Mouse (Mus musculus) layer of hippocampus, postnatal 36 days (tissue): ENCODE results near the gene Zfp61. TPM values are rescaled to one million over a fixed set of nuclear protein-coding genes. Genes with fewer than 3 reads are reported as not detected.

Experiments used
- DNase-seq, 2 experiments: peaks; one replicate each; pipeline ENCODE4 v3.0.0; 2022
- total RNA-seq, 2 experiments: library from RNA; stranded (reverse); gene quantifications; 2 replicates each; pipeline ENCODE4 v1.2.3; 2021

The Zfp61 gene
- 10 to 100 TPM; 23.6 to 25.6 TPM for total RNA-seq

DNA sequence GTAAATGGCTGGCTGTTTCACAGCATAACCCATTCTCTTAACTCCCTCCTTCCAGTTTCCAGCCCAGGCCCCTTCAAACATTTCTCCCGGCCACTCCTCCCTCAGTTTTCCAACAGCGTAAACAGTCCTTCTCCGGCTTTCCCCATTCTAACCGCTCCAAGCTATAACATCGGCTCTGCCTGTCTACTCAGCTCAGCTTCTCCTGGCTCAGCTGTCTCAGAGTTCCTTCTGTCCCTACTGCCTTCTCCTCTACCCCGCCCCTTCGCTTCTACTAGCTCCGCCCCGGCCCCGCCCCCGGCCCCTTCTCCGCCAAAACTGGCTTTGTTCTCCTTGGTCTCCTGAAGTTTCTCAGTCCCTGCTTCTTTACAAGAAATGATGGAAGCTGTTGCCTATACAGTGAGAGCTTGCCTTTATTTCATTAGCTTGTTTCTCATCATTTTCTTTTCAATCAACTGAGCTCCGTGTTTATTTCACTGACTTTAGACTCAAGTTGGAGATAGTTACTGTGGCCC, at the start of gene Zfp61:
Zfp61 (minus strand) TSS at position 462 of the 512 bp plus-strand sequence.
- no peak for DNase-seq

DNA sequence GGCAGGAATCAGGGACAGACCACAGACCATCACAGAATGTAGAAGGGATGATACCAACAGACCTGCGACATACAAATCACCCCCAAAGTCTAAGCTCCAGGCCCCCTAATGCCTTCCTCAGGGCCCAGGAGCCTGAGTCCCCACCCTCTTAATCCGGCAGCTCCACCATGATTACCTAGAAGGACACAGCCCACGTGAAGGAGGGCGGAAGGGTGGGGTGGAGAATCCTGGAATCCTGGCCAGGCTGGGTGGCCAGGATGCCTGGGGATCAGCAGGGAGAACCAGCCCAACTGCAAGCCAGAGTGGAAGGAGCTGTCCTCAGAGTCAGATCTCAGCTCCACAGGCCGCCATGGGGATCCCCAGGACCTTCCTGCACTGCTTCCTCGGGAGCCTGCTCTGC, 47.9 kb upstream of the Zfp61 start, which contains the start of gene Lypd5:
Lypd5 (plus strand) TSS at position 301 of the 400 bp plus-strand sequence.
- no peak for DNase-seq

DNA sequence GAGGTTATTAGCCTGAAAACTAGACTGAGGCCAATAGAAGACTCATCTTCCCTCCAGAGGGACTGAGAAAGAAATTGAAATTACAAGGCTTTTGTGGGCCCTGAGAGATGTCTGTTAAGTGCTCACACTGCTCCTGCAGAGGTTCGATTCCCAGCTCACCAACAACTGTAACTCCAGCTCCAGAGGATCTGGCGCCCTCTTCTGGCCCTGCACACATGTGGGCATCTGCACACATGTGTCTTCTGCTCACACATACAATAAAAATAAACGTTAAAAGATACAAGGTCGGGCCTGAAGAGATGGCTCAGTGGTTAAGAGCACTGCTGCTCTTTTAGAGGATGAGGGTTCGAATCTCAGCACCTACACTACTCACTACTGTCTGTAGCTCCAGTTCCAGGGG, 45.4 kb upstream of the Zfp61 start:
- no peak for DNase-seq

DNA sequence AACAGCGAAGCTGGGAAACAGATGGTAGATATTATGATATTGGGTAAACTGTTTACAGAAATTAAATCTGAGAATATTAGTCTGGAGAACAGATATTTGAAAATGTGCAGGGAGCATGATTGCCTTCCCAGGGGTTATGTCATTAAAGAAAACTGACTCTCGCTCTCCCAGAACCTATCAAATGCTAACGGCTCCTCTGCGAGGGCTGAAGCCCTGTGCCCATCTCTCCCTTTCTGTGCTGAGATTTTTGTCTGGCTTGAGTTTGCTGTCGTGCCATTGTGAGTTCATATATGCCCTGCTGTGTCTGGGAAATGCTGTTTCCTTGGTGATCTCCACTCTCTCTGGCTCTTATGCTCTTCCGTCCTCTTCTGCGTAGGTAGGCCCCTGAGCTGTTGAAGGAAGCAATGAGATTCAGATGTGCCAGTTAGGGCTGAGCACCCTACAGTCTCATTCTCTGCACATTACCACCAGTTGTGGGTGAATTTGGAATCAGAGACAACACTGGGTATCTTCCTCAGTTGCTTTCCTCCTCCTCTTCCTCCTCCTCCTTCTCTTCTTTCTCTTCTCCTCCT, 42.8 kb upstream of the Zfp61 start:
- peak in 1 of 2 experiments; percentile 14 for DNase-seq

DNA sequence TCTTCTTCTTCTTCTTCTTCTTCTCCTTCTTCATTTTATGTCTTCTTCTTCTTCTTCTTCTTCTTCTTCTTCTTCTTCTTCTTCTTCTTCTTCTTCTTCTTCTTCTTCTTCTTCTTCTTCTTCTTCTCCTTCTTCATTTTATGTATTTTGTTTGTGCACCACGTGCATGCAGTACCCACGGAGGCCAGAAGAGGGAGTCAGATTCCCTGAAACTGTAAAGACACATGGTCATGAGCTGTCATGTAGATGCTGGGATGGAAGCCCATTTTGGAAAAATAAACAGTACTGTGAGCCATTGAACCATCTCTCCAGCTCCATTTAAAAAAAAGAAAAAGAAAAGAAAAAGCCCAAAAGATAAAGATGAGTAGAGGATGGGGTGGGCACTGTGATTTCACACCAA, 37.2 kb upstream of the Zfp61 start:
- DNase-seq, result no peak

DNA sequence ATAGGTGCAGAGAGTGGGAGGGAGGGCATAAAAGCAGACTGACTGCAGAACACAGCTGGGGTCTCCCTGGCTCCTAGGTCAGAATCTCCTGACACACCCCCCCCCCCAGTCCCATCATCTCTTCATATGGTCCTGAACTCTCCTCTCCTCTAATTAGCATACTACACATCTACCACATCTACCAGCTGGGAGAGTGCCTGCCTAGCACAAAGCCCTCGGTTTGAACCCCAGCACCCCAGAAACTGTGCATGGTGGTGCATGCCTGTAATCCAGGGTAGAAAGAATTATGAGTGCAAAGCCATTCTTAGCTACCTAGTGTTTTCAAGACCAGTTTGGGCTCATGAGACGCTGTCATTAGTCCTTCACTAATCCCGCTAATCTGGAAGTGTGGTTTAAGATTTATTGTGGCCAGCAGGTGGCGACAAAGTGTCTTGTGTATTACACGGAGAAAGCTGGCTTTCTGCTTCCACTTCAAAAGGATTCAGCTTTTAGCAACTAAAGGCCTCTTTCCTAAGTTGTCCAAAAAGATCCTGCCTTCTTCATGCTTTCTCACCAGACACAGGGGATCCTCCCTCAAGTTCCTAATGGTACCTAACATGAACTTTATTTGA, 34.8 kb upstream of the Zfp61 start:
- peak; percentile 33 to 56 for DNase-seq

DNA sequence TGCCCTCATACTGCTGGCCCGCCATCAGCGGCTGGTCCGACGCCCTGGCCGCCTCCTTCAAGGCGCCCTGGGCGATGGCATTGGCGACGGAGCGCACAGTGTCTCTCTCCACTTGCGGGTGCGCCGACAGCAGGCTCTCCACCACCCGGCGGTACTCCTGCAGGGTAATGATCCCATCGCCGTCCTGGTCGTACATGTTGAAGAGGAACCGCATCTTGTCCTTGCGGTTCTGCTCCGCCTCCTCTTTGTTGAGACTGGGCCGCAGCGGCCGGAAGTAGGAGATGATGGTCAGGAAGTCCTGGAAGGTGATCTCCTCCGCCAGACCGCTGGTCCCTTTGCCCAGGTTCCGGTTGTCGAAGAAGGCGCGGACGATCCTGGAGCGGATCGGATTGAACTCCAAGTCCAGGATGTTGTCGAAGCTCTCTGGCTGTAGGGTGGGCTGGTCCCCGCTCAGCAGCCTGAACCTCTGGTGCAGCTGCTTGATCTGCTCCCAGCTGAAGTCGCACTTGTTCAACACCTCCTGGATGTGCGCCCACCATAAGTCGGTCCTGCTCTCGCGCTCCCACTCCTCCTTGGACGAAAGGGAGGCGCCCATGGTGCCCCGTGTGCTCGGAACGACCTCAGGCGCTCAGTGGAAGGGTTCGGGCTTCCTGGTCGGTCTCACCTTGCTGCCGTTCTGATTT, 32.4 kb upstream of the Zfp61 start, which contains the start of gene Tescl:
Tescl (minus strand) TSS at position 633 of the 683 bp plus-strand sequence.
- no peak for DNase-seq

DNA sequence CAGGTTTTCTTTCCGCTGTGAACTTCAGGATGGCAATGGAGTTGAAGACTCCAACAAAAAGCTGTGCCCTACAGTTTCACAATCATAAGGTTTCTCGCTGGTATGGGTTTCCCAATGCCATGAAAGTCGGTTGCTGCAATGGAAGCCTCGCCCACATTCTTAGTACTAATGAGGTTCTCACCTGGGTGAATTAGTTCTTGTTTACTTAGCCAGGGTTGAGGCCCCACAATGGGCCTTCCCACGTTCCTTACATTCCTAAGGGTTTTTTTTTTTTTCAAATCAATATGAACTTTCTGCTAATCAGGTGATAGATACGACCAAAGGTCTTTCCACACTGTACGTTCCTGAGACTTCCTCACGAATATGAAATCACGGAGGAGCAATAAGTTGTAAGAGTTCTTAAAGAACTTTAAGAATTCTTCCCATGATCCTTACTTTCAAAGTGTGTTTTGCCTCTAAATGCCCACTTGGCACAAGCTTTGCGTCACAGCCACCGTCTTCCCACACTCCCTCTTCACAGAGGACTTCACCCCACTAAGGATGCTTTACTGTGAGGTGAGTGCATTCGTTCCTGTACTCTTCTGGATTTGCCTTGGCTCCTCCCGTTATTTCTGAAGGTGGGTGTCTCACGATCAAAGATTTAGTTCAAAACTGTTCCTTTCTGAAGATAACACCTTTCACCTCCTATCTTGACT, 26.4 kb upstream of the Zfp61 start:
- no peak for DNase-seq

DNA sequence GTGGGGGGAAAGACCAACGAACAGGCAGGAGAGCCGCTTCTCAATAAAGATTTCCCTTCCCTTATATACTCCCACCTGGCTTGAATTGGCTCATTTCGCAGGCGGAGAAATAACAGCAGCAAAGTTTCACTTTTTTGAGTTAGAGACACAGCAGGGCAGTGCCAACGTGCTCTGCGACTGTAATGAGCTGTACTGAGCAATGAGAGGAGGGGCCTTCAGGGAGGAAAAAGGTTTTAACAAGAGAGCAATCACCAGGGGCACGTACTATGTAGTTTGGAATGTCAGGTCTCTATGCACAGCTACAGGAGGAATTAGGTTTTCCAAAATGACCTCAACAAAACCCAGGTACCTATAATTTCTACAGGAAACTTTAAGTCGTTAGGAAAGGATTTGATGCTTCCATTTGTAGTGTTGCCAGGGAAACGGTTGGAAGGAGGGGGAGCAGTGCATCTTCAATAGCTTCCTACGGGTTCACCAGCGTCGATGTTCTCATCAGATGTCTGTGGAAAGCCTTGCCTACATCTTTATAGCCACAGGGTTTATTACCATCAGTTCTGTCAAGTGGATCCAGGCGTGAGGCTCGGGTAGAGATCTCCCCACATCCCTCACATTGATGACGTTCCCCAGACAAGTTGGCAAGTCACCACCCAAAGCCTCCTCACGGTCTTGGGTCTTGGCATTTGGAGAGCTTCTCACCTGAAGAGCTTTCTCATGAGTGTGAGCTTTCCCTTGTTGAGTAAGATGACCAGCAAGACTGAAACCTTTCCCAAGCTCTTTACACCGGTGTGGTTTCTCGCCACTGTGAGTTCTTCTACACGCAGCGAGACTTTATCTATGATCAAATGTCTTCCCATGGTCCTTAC, 25.5 kb upstream of the Zfp61 start:
- DNase-seq, result no peak

DNA sequence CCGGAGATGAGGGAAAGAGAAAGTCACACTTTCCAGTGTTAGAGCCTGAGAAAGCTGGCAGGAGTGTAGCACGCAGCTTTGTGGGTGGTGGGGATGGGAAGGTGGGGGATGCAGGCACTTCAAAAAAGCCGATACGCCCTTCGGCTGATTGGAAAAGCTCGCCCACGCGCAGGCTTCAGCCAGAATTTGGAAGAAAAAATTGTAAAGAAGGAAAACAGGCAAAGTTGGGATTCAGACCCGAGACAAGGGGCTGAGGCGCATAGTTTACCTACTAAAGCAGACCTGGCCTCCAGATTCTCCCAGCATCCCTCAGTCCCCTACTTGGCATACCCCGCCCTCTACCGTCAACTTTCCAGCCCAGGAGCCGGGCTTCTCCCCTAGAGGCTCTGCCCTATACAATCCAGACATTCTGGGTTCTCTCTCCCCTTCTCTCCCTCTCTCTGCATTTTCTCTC, 24.7 kb upstream of the Zfp61 start:
- peak in 1 of 2 experiments; percentile 20 for DNase-seq

DNA sequence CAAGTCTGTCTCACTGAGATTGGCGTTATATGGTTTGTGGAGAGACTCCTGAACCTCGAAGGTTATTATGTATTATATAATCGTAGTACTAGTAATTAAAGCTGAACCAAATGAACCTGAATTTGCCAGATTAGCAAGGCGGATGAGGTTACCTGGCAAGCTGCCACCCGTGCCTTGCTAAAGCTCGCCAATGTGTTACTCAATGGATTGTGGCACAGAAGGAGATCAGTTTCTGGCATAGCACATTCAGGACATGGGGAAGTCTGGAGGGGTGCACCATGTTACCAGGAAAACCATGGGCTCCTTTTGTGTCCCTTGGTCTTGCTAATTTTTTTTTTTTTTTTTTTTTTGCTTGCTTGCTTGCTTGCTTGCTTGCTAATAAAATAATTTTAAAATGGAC, 24.2 kb upstream of the Zfp61 start:
- no peak for DNase-seq

DNA sequence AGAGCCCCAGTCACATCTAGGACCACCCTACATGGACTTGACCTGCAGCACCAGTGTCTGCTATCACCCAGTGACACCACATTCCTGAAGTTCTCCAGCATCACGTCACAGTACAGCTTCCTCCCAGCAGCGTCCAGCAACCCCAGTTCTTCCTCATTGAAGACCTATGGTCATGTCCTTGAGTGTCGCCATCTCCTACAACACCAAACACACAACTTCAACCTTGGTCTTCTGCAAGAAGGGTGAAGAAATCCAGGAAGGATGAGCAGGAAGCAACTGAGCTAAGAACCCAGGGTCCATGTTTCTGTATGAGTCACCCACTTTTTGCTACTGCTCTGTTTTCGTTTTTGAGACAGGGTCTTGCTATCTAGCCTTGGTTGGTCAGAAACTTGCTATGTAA, 21.6 kb upstream of the Zfp61 start:
- DNase-seq, result no peak

DNA sequence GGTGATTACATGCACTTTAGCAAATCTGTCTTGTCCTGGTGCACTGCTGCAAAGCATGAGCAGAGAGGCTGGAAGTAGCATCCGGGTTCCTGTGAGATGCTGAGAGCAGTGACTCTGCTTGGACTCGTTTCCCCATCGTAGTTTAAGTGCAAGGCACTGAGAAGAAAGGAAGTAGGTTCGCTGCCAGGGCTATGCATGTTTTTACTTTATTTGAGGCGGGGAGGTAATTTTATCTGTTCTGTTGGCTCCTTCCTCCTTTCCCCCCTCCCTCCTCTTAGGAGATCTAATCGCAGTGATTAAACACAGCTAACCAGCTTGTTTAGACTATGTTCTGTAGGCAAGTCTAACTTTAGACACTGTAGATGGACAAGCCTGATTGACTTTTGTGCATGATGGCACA, 17.9 kb upstream of the Zfp61 start:
- DNase-seq, result no peak

DNA sequence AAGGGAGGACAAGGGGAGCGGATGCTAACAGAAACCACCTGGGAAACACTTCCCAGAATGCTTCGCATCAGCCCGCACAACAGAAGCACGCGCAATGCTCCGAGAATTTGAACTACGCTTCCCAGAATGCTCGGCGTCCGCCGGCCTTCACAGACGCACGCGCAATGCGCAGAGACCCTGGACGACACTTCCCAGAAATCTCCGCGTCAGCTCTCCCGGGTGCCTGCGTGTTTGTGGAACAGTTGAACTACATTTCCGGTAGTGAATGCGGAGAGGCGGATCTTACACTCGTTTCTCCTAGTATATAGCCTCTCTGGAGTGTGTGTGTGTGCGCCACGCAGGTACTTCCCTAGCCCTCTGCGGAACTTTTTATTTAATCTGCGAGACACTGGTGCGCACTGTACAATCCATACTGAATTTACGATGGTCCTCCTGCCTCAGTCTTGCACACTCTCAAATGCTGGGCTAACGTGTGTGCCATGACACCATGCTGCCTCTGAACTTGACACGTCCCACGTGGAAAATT, 15.6 kb upstream of the Zfp61 start, which contains the start of gene Zfp94:
Zfp94 (minus strand) TSS at position 100 of the 526 bp plus-strand sequence.
- DNase-seq, result peak; percentile 98

DNA sequence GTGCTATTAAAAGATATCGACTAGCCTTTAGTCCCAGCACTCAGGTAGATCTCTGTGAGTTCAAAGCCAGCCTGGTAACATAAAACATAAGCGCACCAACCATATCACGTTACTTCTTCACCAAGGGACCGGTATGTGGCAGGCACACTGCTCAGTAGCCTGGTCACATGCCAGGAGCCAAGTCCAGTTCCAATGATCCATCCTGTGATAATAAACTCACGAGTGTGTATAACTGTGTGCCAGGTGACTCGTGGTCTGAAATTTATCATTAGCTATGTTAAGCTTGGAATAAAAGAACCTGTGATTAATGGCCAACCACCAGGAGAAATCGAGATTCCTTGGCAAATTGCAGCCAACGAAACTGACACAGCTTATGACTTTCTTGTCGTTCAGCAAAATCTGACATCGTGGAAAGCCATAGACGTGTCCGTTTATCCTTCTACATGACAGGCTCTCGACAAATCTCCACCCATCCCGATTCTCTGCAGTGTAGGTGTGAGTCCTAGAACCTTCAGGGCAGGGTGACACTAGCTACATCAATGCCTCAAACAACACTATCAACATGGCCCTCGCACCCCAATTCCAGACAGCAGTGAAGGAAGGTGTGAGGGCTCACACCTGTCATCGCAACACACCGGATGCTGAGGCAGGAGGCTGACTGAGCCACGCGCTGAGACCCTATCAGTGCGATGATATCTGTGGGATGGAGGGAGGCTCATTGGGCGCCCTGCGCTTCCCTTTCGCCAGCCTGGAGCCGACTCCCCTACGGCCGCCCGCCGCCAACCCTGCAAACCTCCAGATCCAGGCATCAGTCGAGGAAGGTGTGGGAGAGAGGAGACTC, 14.9 kb upstream of the Zfp61 start:
- peak in 1 of 2 experiments; percentile 29 for DNase-seq

DNA sequence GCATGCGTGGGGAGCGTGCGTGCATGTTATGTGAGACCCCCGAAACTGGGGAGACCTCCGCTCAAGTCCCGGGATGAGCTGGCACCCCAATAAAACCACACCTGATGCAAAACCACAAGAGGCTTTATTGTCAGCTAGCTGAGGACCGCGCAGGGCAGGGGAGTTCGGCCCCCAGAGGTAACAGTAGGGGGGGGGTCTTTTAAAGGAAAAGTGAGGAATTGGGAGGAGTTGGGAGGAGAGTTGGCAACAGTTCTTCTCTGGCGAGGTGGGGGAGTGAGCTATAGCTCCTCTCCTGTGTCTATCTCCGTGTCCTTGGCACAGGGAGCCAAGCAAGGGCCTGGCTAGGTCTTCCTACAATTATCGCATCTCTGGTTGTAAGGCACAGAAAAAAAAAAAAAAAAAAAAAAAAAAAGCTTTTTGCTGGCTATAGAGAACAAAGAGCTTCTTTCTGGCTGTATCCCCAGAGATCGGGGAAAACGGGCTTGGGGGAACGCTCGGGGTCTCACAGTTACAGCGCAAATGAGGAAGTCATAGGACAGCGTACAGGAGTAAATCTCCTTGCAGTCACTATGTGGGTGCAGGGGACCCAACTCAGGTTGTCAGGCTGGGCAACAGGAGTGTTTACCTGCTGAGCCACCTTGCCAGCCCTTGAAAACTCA, 1.1 kb downstream of the Zfp61 start:
- no peak for DNase-seq

DNA sequence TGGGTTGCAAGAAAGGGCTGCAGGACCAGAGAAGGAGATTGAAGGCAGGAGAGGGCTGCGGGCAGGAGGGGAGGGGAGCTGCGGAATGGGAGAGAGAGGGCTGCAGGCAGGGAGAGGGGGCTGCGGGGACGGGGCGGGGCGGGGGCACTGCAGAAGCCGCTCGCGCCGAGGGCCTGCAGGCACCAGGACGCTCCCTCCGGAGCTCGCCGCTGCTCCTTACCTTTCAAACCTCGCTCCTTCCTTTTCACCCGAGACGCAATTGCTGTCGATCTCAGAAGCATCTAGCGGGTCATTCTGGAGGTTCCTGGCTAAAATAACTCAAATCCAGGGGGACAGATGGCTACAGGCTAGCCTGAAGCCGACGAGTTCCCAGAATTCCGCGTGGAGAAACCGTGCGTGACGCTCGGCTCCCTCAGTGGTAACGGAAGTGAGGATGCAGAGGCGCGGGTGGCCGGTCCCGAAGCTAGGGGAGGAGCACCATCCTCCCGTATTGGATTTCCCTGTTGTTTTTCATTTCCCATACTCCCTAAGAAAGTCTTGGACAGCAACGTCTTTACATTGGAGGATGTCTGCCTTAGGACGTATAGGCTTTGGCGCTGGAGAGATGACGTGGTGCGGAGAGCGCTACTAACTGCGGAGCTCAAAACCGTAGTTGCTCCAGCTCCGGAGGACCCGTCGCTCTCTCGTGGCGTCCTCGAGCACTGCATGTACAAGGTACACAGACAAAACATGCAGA, 1.9 kb downstream of the Zfp61 start:
- DNase-seq, result peak; percentile 85 to 86

DNA sequence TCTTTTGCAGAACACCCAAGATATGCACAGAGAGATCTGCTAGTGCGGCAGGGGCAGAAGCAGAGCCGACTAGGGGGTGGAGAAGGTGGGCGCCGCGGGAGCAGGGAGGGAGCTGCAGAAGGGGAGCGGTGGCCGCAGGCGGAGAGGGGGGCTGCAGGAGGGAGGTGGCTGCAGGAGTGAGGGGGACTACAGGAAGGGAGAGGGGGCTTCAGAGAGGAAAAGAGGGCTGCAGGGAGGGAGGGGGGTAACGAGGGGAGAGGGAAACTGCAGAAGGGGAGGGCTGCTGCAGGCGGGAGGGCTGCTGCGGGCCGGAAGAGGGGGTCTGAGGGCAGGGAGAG, 2.4 kb downstream of the Zfp61 start:
- no peak for DNase-seq

DNA sequence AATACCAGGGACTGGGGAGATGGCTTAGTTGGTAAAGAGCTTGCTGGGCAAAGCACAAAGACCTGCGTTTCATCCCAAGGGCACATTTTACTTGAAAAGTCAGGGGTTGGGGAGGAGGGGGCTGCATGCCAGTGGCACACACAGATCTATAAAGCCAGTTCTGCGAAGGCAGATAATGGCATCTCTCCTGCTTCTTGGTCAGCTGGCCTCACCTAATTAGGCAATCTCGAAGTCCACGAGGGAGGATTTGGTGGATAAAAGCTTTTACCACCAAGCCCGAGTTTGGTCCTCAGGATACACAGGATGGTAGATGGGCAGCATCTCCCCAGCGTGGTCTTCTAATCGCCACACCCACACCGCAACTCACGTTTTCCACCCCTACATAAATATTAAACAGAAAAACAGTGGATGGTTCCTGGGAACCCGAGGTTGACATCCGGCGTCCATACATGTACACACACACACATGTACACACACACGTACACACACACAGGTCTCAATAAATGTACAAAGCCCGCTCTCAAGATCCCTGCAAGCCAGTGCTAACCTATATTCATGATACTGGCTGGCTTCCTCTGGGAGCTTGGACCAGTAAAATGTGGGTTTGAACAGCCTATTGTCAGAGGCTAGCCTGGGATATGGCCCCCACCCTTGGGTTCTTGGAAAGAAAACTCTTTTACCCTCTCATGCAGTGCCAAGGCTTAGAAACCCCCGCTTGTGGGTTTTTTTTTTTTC, 3.5 kb downstream of the Zfp61 start:
- no peak for DNase-seq
